Mouse (Mus musculus): Measurements from ENCODE around the gene Crb1. TPM values are rescaled to one million over a fixed set of nuclear protein-coding genes. Genes with fewer than 3 reads are reported as not detected.

Gene Crb1
- total and polyA plus RNA-seq, 3 experiments, result 0.10 to 0.25 (median 0.12) TPM

DNA sequence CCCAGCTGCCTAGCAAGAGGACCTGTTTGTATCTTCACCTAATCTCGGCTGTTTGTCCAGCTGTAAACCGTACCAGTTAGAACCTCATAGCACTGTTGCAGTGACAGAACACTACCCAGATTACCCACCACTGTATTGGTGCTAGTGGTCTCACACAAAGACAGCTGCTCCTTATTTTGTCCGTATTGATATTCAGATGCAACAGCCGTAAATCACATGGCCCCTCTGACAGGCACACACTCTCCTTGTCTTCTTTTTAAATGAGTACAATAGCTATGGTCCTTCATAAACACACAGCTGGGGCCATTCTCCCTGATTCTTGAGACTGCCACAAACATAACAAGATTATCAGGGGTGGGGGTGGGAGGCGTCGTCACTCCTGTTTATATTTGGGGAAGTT, 1.0 kb downstream of the Crb1 start:
- no peaks in the 10 kb centered on the region for H3K9me3 ChIP-seq (replicated peaks; ENCODE audit: low read length)
- dilution Hi-C loops (cut with MboI; ENCODE audit: extremely low pct_ligation_motif_present, extremely low pct_unique_long_range_greater_than_20kb, low sequenced_read_pairs) (no loop called here), in situ Hi-C loops (cut with MboI; ENCODE audit: low pct_ligation_motif_present, low pct_unique_long_range_greater_than_20kb, low sequenced_read_pairs) (no loop called here)
- peaks cover 7 to 16% of the 10 kb centered on the region in 2 experiments for H3K4me1 ChIP-seq (ENCODE audit: control insufficient read depth in 1 of 2, insufficient read depth in 2 of 2)
- H3K4me2 ChIP-seq (ENCODE audit: insufficient read depth, low read depth, poor library complexity, severe bottlenecking), result no peak overlapping the region
- no peaks in the 10 kb centered on the region for H3K27me3 ChIP-seq (replicated peaks)
- no peak for DNase-seq (ENCODE audit: extremely low read depth)
- H3K4me3 ChIP-seq (replicated peaks in 1 of 3; ENCODE audit: low read depth in 2 of 3, low read length in 2 of 3, poor library complexity in 1 of 3), result no peak overlapping the region
- no peak overlapping the region for H3K9ac ChIP-seq (ENCODE audit: insufficient read depth, low read depth)
- no peak for TF ChIP-seq JUND (conservative IDR thresholded peaks at IDR 0.05; ENCODE audit: low read depth, low read length)
- no peak for TF ChIP-seq POLR2AphosphoS2 (IDR thresholded peaks at IDR 0.05; ENCODE audit: low read depth, low read length)
- no peak for TF ChIP-seq RCOR1 (conservative IDR thresholded peaks at IDR 0.05; ENCODE audit: low read depth, low read length)
- no peak for TF ChIP-seq CHD1 (IDR thresholded peaks at IDR 0.05; ENCODE audit: low read depth, low read length)
- TF ChIP-seq CHD2 (IDR thresholded peaks at IDR 0.05; ENCODE audit: low read length), result no peak
- no peak for TF ChIP-seq JUN (IDR thresholded peaks at IDR 0.05; ENCODE audit: insufficient read depth, low read depth, low read length)
- no peaks in the 10 kb centered on the region for H3K36me3 ChIP-seq (replicated peaks in 1 of 2; ENCODE audit: control insufficient read depth in 1 of 2, insufficient read depth in 1 of 2, low read length in 1 of 2)
- no peaks in the 10 kb centered on the region for H3K79me2 ChIP-seq (replicated peaks; ENCODE audit: control insufficient read depth, extremely low read depth, insufficient read depth, poor library complexity, severe bottlenecking)
- H3K27ac ChIP-seq (ENCODE audit: insufficient read depth, low read depth), result no peak overlapping the region

DNA sequence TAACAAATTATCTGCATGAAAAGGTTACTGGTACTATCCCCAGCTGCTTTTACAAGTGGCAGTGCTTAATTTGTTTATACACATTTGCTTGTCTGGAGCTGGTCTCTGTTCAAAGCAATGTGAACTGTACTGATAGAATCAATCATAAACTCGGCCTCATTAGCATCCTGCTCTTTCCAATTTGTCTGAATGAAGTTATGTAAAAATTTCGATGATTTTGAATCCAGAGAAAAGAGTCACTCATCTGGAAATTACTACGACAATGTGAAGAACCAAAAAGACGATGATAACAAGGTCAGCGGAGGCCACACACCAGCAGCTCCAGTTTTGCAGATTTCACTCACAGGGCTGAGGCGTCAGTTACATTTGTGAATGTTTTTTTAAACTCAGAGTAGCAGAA, 5.6 kb downstream of the Crb1 start:
- Histone ChIP-seq H3K27me3 (replicated peaks) (no peaks in the 10 kb centered on the region), H3K79me2 (replicated peaks; ENCODE audit: control insufficient read depth, extremely low read depth, insufficient read depth, poor library complexity, severe bottlenecking) (no peaks in the 10 kb centered on the region), H3K4me3 (replicated peaks in 1 of 3; ENCODE audit: low read depth in 2 of 3, low read length in 2 of 3, poor library complexity in 1 of 3) (no peak overlapping the region), H3K9ac (ENCODE audit: insufficient read depth, low read depth) (no peak overlapping the region), H3K36me3 (replicated peaks in 1 of 2; ENCODE audit: control insufficient read depth in 1 of 2, insufficient read depth in 1 of 2, low read length in 1 of 2) (no peaks in the 10 kb centered on the region), H3K9me3 (replicated peaks; ENCODE audit: low read length) (no peaks in the 10 kb centered on the region), H3K4me1 (ENCODE audit: control insufficient read depth in 1 of 2, insufficient read depth in 2 of 2) (0 out of 4 replicates have a peak, but pooled peaks cover 0 to 4% of the 10 kb centered on the region in 2 experiments), H3K4me2 (ENCODE audit: insufficient read depth, low read depth, poor library complexity, severe bottlenecking) (no peak overlapping the region), H3K27ac (ENCODE audit: insufficient read depth, low read depth) (no peak overlapping the region)
- no peak for TF ChIP-seq MEF2A (IDR thresholded peaks at IDR 0.05; ENCODE audit: borderline replicate concordance, low read depth, low read length)
- TF ChIP-seq POLR2AphosphoS2 (IDR thresholded peaks at IDR 0.05; ENCODE audit: low read depth, low read length), result no peak
- TF ChIP-seq CHD1 (IDR thresholded peaks at IDR 0.05; ENCODE audit: low read depth, low read length), result no peak
- no peak for TF ChIP-seq JUND (conservative IDR thresholded peaks at IDR 0.05; ENCODE audit: low read depth, low read length)
- no peak for TF ChIP-seq JUN (IDR thresholded peaks at IDR 0.05; ENCODE audit: insufficient read depth, low read depth, low read length)
- no peak for TF ChIP-seq ZNF384 (IDR thresholded peaks at IDR 0.05; ENCODE audit: low read depth, low read length)
- no peak for TF ChIP-seq SIN3A (IDR thresholded peaks at IDR 0.05; ENCODE audit: low read length)
- TF ChIP-seq MAFK (IDR thresholded peaks at IDR 0.05; ENCODE audit: insufficient replicate concordance, low read length), result no peak
- TF ChIP-seq POLR2A (IDR thresholded peaks at IDR 0.05; ENCODE audit: low read depth, low read length), result no peak
- no peak for TF ChIP-seq MYC (IDR thresholded peaks at IDR 0.05; ENCODE audit: low read depth, low read length)
- TF ChIP-seq MAX (IDR thresholded peaks at IDR 0.05; ENCODE audit: low read length), result no peak
- no peak for TF ChIP-seq GABPA (IDR thresholded peaks at IDR 0.05; ENCODE audit: insufficient replicate concordance, low read depth, low read length)
- no peak for TF ChIP-seq ETS1 (conservative IDR thresholded peaks at IDR 0.05; ENCODE audit: low read depth, low read length)
- TF ChIP-seq SMC3 (IDR thresholded peaks at IDR 0.05; ENCODE audit: low read depth, low read length), result no peak
- TF ChIP-seq CTCF (conservative IDR thresholded peaks at IDR 0.05 in 1 of 2, IDR thresholded peaks at IDR 0.05 in 1 of 2; ENCODE audit: low read depth in 2 of 2, low read length in 2 of 2), result no peak
- no peak for TF ChIP-seq CHD2 (IDR thresholded peaks at IDR 0.05; ENCODE audit: low read length)
- in situ Hi-C loops (cut with MboI; ENCODE audit: low pct_ligation_motif_present, low pct_unique_long_range_greater_than_20kb, low sequenced_read_pairs) (no loop called here), dilution Hi-C loops (cut with MboI; ENCODE audit: extremely low pct_ligation_motif_present, extremely low pct_unique_long_range_greater_than_20kb, low sequenced_read_pairs) (no loop called here)
- no peak for DNase-seq (ENCODE audit: extremely low read depth)

All from CH12.LX (cell line).